Mouse (Mus musculus) stomach, postnatal 0 days (tissue): Measurements from ENCODE around the gene Tgm3. TPM values are rescaled to one million over a fixed set of nuclear protein-coding genes. Genes with fewer than 3 reads are reported as not detected.

Source experiments
- ATAC-seq: fragments of 200-750 bp; cut with Nextera tagmentation; 2 replicates; pipeline ENCODE4 v1.8.0; 2017; ENCODE audit not compliant: low FRiP score, low TSS enrichment
- DNase-seq: peaks from one replicate; pipeline ENCODE4 v3.0.0-alpha.2; 2016; ENCODE audit warnings: low spot score
- H3K27ac ChIP-seq: fragments of 300-500 bp; sonication (generic); replicated peaks from 2 replicates; pipeline ENCODE4 v1.5.1; 2014; ENCODE audit warnings: mild to moderate bottlenecking, control low read depth
- H3K27me3 ChIP-seq: fragments of 300-500 bp; sonication (generic); 2 replicates; pipeline ENCODE4 v1.6.1; 2014; ENCODE audit warnings: low read length; ENCODE audit not compliant: control insufficient read depth, insufficient read depth
- H3K36me3 ChIP-seq: fragments of 300-500 bp; sonication (generic); 2 replicates; pipeline ENCODE4 v1.6.1; 2014; ENCODE audit warnings: low read length, mixed read lengths; ENCODE audit not compliant: control insufficient read depth, insufficient read depth
- H3K4me1 ChIP-seq: fragments of 300-500 bp; sonication (generic); replicated peaks from 2 replicates; pipeline ENCODE4 v1.6.1; 2014; ENCODE audit warnings: antibody characterized with exemption; ENCODE audit not compliant: control insufficient read depth, insufficient read depth
- H3K4me2 ChIP-seq: fragments of 300-500 bp; sonication (generic); replicated peaks from 2 replicates; pipeline ENCODE4 v1.6.1; 2014; ENCODE audit warnings: low read depth, mild to moderate bottlenecking, control low read depth, moderate library complexity
- H3K4me3 ChIP-seq: fragments of 300-500 bp; sonication (generic); 2 replicates; pipeline ENCODE4 v1.5.1; 2014; ENCODE audit warnings: low read depth, low read length, control low read depth
- H3K9ac ChIP-seq: fragments of 300-500 bp; sonication (generic); 2 replicates; pipeline ENCODE4 v1.6.1; 2014; ENCODE audit warnings: mild to moderate bottlenecking, low read length, control low read depth, mixed read lengths
- H3K9me3 ChIP-seq: fragments of 300-500 bp; sonication (generic); 2 replicates; pipeline ENCODE4 v1.6.1; 2016; ENCODE audit warnings: low read length; ENCODE audit not compliant: control insufficient read depth
- CTCF ChIP-seq: IDR thresholded peaks from 2 replicates; pipeline ENCODE4 v1.5.1; 2016; ENCODE audit warnings: antibody characterized with exemption, low read depth, mild to moderate bottlenecking, moderate library complexity
- EP300 ChIP-seq: optimal IDR thresholded peaks from 2 replicates; pipeline ENCODE3; 2016; ENCODE audit warnings: antibody characterized with exemption
- WGBS: fragments of 180-500 bp; shearing (Covaris S2); extraction: QIAGEN DNeasy Blood & Tissue Kit; methylation state at CpG from one replicate; pipeline ENCODE4 v1.1.7; 2014; 5-methylcytosine and 5-hydroxymethylcytosine counted together
- polyA plus RNA-seq: library from polyadenylated mRNA; unstranded; fragments of >200 nt; fragmentation: Nextera tagmentation; extraction: Ambion mirVana; gene quantifications from 2 replicates; pipeline ENCODE4 v1.2.1, GENCODE M21; 2015

Tgm3 gene
- polyA plus RNA-seq = 6.3 and 7.9 TPM in 2 replicates

DNA sequence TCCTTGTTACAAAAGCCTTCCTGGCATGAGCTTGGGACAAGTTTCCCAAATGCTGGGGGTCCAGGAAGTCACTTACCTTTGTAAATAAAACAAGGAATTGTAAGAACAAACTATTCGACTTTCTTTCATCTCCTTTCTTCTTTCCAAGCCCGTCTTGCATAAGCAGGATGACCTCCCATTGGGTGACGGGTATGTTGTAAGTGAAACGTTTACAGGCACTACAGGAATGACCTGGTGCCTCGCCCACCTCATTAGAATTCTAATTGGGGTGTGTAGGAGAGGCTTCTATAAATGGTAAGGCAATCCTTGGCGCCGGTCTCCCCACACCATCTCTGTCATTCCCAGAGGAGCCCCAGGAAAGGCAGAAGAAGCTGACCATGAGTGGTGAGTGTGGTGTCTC is at the start of gene Tgm3:
Gene Tgm3, plus strand, starts transcription at position 324 of the 400 bp plus-strand sequence.
- 26% methylated on average over 7 of the region's 7 CpGs for WGBS
- no peak within 1 kb of the TSS for H3K4me3 ChIP-seq

DNA sequence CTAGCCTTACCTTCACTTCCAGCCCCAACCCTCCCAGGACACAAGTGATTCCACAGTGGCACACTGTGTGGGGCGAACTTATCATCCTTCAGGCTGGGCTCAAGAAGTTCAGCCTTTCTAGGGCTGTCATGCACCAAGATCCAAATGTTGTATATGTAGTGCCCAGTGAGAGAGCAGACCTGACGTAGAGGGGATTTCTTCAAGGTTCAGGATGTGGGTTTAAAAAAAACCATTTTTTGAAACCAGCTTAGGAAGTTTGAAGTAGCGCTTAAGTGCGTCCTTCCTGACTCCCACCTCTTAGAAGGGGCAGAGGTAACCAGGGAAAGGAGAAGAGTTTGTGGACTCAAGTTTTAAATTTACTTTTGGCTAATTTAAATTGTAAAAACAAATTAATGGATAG is 31.5 kb upstream of the Tgm3 start:
- WGBS = 77% methylated on average over 4 of the region's 4 CpGs
- Histone ChIP-seq H3K4me2 (no peak overlapping the region), H3K9ac (no peak overlapping the region), H3K27ac (no peak overlapping the region), H3K4me1 (no peaks in the 10 kb centered on the region), H3K27me3 (no peaks in the 10 kb centered on the region), H3K4me3 (no peak overlapping the region), H3K9me3 (no peaks in the 10 kb centered on the region), H3K36me3 (no peaks in the 10 kb centered on the region)
- DNase-seq = no peak
- ATAC-seq = no peak
- TF ChIP-seq CTCF (no peak), EP300 (no peak)

More for the DNA sequence above, at the start of gene Tgm3:
- H3K4me2 ChIP-seq = no peak within 1 kb of the TSS
- TF ChIP-seq CTCF (no peak), EP300 (no peak)
- H3K27me3 ChIP-seq = no peaks in the 10 kb centered on the region
- H3K4me1 ChIP-seq = no peaks in the 10 kb centered on the region
- H3K36me3 ChIP-seq = no peaks in the 10 kb centered on the region
- DNase-seq = no peak
- H3K9ac ChIP-seq = no peak within 1 kb of the TSS
- H3K27ac ChIP-seq = no peak within 1 kb of the TSS
- ATAC-seq = no peak
- no peaks in the 10 kb centered on the region for H3K9me3 ChIP-seq

GRCm38 (mm10) chr2:129987527-129988045 is 24.6 kb upstream of the Tgm3 start:
- ATAC-seq = no peak
- no peaks in the 10 kb centered on the region for H3K27me3 ChIP-seq
- no peak overlapping the region for H3K4me2 ChIP-seq
- TF ChIP-seq CTCF (no peak), EP300 (no peak)
- no peak overlapping the region for H3K4me3 ChIP-seq
- H3K9me3 ChIP-seq = no peaks in the 10 kb centered on the region
- H3K27ac ChIP-seq = no peak overlapping the region
- no peaks in the 10 kb centered on the region for H3K4me1 ChIP-seq
- no peak overlapping the region for H3K9ac ChIP-seq
- no peak for DNase-seq
- WGBS = 83% methylated on average over 6 of the region's 6 CpGs
- no peaks in the 10 kb centered on the region for H3K36me3 ChIP-seq

GRCm38 (mm10) chr2:129989646-129990045 is 22.5 kb upstream of the Tgm3 start:
- H3K4me2 ChIP-seq = no peak overlapping the region
- H3K9me3 ChIP-seq = no peaks in the 10 kb centered on the region
- no peak for TF ChIP-seq EP300
- no peak for TF ChIP-seq CTCF
- H3K36me3 ChIP-seq = no peaks in the 10 kb centered on the region
- no peaks in the 10 kb centered on the region for H3K4me1 ChIP-seq
- no peak for DNase-seq
- no peak overlapping the region for H3K4me3 ChIP-seq
- H3K9ac ChIP-seq = no peak overlapping the region
- H3K27ac ChIP-seq = no peak overlapping the region
- 72% methylated on average over 2 of the region's 2 CpGs for WGBS
- ATAC-seq = no peak
- no peaks in the 10 kb centered on the region for H3K27me3 ChIP-seq

GRCm38 (mm10) chr2:129994468-129994867 is 17.7 kb upstream of the Tgm3 start:
- TF ChIP-seq EP300 (no peak), CTCF (no peak)

DNA sequence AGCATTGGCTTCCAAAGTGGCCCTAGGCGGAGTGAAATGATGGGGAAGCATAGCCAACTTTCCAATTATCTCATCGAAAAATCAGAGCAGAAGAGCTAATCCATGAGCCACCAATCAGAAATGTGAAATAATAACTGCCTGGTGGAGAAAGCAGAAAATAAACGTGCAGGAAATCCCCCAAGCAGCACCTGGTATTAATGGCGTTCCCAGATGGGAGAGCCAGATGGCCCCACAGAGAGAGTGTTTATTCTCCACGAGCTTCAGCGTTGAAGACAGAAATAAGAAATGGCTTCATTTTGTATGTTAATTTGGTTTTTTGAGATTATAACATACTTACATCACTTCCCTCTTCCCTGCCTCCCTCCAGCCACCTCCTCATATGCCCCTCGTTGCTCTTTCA is 13.7 kb upstream of the Tgm3 start:
- Histone ChIP-seq H3K4me1 (no peaks in the 10 kb centered on the region), H3K9ac (no peak overlapping the region), H3K36me3 (no peaks in the 10 kb centered on the region), H3K9me3 (no peaks in the 10 kb centered on the region), H3K27ac (no peak overlapping the region), H3K4me2 (no peak overlapping the region), H3K27me3 (no peaks in the 10 kb centered on the region), H3K4me3 (no peak overlapping the region)
- ATAC-seq (no peak), DNase-seq (no peak)
- no peak for TF ChIP-seq EP300
- no peak for TF ChIP-seq CTCF
- WGBS = 51% methylated on average over 7 of the region's 7 CpGs

More at GRCm38 (mm10) chr2:129994468-129994867, 17.7 kb upstream of the Tgm3 start:
- Histone ChIP-seq H3K4me2 (no peak overlapping the region), H3K36me3 (no peaks in the 10 kb centered on the region), H3K4me1 (no peaks in the 10 kb centered on the region), H3K9ac (no peak overlapping the region), H3K27ac (no peak overlapping the region), H3K4me3 (no peak overlapping the region), H3K9me3 (no peaks in the 10 kb centered on the region), H3K27me3 (no peaks in the 10 kb centered on the region)
- DNase-seq (no peak), ATAC-seq (no peak)
- 71% methylated on average over 3 of the region's 3 CpGs for WGBS
